Mouse (Mus musculus): ENCODE data around the gene Zbtb33. TPM values are rescaled to one million over a fixed set of nuclear protein-coding genes. Genes with fewer than 3 reads are reported as not detected.
A peak's percentile ranks its signal among the peaks of the same experiment; 100 is the strongest.
"Not testable (repeated sequence)": the region's sequence is repeated elsewhere in the genome, so short reads cannot be mapped to it uniquely, and the experiment has no call there.

Zbtb33 gene
- polyA plus RNA-seq (2015; fragmentation: Nextera tagmentation; extraction: Ambion mirVana): 3.6 and 3.9 TPM in 2 replicates

DNA sequence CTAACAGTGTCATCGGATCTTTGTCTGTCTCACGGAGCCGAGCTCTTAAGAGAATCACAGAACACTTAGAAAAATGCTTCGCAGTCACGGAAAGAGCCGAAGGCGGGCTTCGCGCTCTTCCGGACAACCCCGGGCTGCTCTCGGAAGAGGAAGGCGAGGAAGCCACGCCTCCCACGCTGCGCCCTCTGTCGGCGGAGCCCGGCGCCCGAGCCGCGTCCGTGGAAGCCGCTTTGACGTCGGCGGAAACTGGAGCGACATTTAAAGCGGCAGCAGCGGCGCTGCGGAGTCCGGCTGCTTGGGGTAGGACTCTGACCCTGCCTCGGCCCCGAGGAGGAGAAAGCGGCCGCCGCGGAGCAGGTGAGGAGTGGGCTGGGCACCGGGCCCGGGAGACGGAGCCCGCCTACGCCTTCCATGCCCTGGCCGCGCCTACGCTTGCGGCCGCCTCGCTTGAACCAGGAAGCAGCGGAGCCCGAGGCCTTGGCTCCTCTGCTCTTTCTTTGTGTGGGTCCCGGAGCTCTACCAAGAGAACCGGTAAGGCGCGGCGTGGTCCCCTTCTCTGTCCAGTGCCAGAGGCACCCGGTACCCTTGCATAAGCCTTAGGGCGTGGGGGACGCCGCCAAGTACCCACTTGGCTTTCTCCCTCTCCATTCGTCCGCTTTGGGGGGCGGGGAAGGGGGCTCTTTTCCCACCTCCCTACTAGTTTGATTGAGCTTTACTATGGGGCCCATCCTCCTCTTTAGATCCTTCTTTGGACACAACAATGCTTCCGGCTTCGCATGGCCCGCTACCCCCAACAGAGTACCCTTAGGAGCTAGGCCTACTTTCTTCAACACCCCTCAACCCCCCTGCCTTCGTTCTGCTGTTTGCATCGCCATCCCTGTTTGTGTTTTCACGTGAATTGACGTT lies at the start of gene Zbtb33:
Gene Zbtb33 (plus strand): TSS at position 242 of the 906 bp plus-strand sequence.
- Histone ChIP-seq H3K9ac (peak within 1 kb of the TSS; percentile 44), H3K4me3 (replicated peaks) (peak within 1 kb of the TSS; percentile 63), H3K4me2 (replicated peaks) (peak within 1 kb of the TSS; percentile 50), H3K27me3 (no peaks in the 10 kb centered on the region), H3K36me3 (no peaks in the 10 kb centered on the region), H3K9me3 (replicated peaks) (no peaks in the 10 kb centered on the region), H3K27ac (replicated peaks) (peak within 1 kb of the TSS; percentile 86), H3K4me1 (no peaks in the 10 kb centered on the region)
- 18% methylated on average over 72 of the region's 72 CpGs for WGBS
- peak; percentile 92 for ATAC-seq (ENCODE audit: insufficient number of reproducible peaks, low FRiP score, low TSS enrichment, low read depth)

DNA sequence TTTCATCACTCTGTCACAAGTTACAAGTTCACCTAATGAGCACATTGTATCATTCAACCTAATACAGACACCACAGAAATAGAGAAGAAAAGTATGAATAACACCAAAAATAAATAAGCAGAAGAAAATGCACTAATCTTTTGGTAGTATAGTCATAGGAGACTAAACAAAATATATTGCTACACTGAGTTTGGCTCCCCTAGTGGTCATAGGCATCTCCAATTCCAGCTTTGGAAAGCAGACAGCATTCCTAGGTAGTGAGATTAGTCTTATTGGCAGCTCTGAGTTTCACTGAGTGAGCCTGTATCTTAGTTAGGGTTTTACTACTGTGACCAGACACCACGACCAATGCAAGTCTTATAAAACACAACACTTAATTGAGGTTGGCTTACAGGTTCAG lies 30.5 kb upstream of the Zbtb33 start:
- H3K27ac ChIP-seq (replicated peaks): no peak overlapping the region
- no peaks in the 10 kb centered on the region for H3K4me1 ChIP-seq
- no peaks in the 10 kb centered on the region for H3K27me3 ChIP-seq
- H3K4me2 ChIP-seq (replicated peaks): no peak overlapping the region
- WGBS: 56% methylated on average over 1 of the region's 1 CpGs
- H3K36me3 ChIP-seq: no peaks in the 10 kb centered on the region
- no peaks in the 10 kb centered on the region for H3K9me3 ChIP-seq (replicated peaks)
- no peak overlapping the region for H3K9ac ChIP-seq
- no peak overlapping the region for H3K4me3 ChIP-seq (replicated peaks)
- ATAC-seq (ENCODE audit: insufficient number of reproducible peaks, low FRiP score, low TSS enrichment, low read depth): no peak

DNA sequence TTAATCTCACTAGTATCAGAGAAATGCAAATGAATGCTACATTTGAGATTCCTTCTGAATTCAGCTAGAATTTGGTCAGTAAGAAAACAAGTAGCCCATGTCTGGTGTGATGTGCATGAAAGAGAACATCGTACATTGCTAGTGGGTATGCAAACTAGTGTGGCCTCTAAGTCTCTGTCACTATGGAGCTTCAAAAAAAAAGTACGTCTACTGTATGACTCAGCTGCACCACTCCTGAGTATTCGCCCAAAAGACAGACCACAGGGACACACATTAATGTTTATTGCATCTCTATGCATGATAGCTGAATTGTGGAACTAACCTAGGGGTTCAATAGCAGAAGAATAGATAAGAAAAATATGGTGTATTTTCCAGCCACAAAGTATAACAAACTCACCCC lies 24.3 kb upstream of the Zbtb33 start:
- Histone ChIP-seq H3K27ac (replicated peaks) (no peak overlapping the region), H3K4me3 (replicated peaks) (no peak overlapping the region), H3K9me3 (replicated peaks) (no peaks in the 10 kb centered on the region), H3K4me2 (replicated peaks) (no peak overlapping the region), H3K9ac (no peak overlapping the region), H3K27me3 (no peaks in the 10 kb centered on the region), H3K4me1 (no peaks in the 10 kb centered on the region), H3K36me3 (no peaks in the 10 kb centered on the region)
- WGBS: 81% methylated on average over 3 of the region's 3 CpGs
- ATAC-seq (ENCODE audit: insufficient number of reproducible peaks, low FRiP score, low TSS enrichment, low read depth): no peak

GRCm38 (mm10) chrX:38166064-38166463 lies 23.5 kb upstream of the Zbtb33 start:
- 70% methylated on average over 9 of the region's 9 CpGs for WGBS
- ATAC-seq (ENCODE audit: insufficient number of reproducible peaks, low FRiP score, low TSS enrichment, low read depth): no peak

DNA sequence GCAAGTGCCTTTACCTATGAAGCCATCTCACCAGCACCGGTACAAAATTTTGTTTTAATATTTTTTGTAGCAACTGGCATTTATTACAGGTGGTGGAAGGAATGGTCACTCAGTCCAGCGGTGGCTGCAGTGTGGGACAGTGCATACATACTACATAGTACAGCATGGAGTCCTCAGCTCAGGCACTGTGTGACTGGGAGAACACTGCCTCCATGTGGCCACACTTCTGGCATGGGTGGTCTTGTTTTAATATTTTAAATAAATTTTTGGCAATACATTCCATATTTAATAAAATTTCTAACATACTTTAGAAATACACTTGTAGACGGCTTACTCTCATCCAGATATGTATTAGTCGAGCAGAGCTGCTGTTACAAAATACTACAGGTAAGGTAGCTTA lies 23.0 kb upstream of the Zbtb33 start:
- H3K27ac ChIP-seq (replicated peaks): no peak overlapping the region
- H3K4me3 ChIP-seq (replicated peaks): no peak overlapping the region
- no peaks in the 10 kb centered on the region for H3K36me3 ChIP-seq
- 75% methylated on average over 4 of the region's 4 CpGs for WGBS
- H3K9ac ChIP-seq: no peak overlapping the region
- H3K27me3 ChIP-seq: no peaks in the 10 kb centered on the region
- no peak for ATAC-seq (ENCODE audit: insufficient number of reproducible peaks, low FRiP score, low TSS enrichment, low read depth)
- H3K4me2 ChIP-seq (replicated peaks): no peak overlapping the region
- no peaks in the 10 kb centered on the region for H3K9me3 ChIP-seq (replicated peaks)
- no peaks in the 10 kb centered on the region for H3K4me1 ChIP-seq

More at GRCm38 (mm10) chrX:38166064-38166463, 23.5 kb upstream of the Zbtb33 start:
- Histone ChIP-seq H3K4me1 (no peaks in the 10 kb centered on the region), H3K4me2 (replicated peaks) (no peak overlapping the region), H3K27ac (replicated peaks) (no peak overlapping the region), H3K4me3 (replicated peaks) (no peak overlapping the region), H3K9ac (no peak overlapping the region), H3K27me3 (no peaks in the 10 kb centered on the region), H3K9me3 (replicated peaks) (no peaks in the 10 kb centered on the region), H3K36me3 (no peaks in the 10 kb centered on the region)

GRCm38 (mm10) chrX:38179891-38180310 lies 9.7 kb upstream of the Zbtb33 start:
- not testable (repeated sequence) for H3K27me3 ChIP-seq; H3K9me3 ChIP-seq (replicated peaks); H3K27ac ChIP-seq (replicated peaks); ATAC-seq (ENCODE audit: insufficient number of reproducible peaks, low FRiP score, low TSS enrichment, low read depth); H3K4me1 ChIP-seq; H3K36me3 ChIP-seq; H3K9ac ChIP-seq
- Histone ChIP-seq H3K4me3 (replicated peaks) (peak overlapping the region; percentile 32), H3K4me2 (replicated peaks) (peak overlapping the region; percentile 36)
- WGBS: 30% methylated on average over 19 of the region's 19 CpGs

- no peak; the same call in 1 of the 2 replicates for ATAC-seq (ENCODE audit: insufficient number of reproducible peaks, low FRiP score, low TSS enrichment, low read depth)
- H3K4me3 ChIP-seq (replicated peaks): peak overlapping the region; percentile 39
- WGBS: 17% methylated on average over 38 of the region's 38 CpGs
Observed at GRCm38 (mm10) chrX:38180656-38181607, 8.7 kb upstream of the Zbtb33 start.

DNA sequence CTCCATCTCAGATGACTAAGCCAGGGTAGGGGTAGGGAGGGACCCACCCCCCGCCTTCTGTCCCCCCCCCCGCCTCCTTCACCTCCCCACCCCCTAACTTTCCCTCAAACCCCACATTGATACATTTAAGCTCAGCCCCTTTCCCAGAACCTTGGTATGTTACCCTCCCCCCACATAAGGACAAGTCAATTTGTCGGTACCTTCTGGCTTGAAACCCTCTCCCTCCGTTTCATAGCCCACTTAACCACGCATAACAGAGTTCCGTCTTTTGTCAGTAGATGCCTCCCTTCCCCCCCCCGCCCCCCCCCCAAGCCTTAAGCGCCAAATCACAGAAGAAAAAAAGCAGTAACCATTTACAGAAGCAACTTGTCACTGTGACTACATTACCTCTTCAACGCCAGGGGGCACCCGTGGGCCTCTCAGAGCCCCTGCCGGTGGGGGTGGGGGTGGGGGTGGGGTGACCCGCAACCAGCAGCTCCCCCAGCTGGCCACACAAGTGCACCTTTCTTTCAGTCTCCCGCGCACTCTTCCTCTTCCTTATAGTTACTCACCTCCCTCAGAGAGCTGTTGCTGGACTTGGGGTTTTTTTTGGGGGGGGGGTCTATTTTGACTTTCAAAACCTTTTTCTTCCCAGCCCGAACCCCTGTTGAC lies 7.9 kb upstream of the Zbtb33 start:
- ATAC-seq (ENCODE audit: insufficient number of reproducible peaks, low FRiP score, low TSS enrichment, low read depth): no peak; the same call in 1 of the 2 replicates
- Histone ChIP-seq H3K4me1 (no peaks in the 10 kb centered on the region), H3K4me3 (replicated peaks) (0 out of 2 replicates have a peak overlapping the region, but pooled peaks have one; percentile 11), H3K27ac (replicated peaks) (no peak overlapping the region), H3K4me2 (replicated peaks) (peak overlapping the region; percentile 78), H3K36me3 (no peaks in the 10 kb centered on the region), H3K27me3 (no peaks in the 10 kb centered on the region), H3K9me3 (replicated peaks) (peaks cover 4% of the 10 kb centered on the region; the same call in 1 of the 2 replicates), H3K9ac (no peak overlapping the region)
- WGBS: 9% methylated on average over 11 of the region's 15 CpGs

More at GRCm38 (mm10) chrX:38180656-38181607, 8.7 kb upstream of the Zbtb33 start:
- peaks cover 4% of the 10 kb centered on the region; the same call in 1 of the 2 replicates for H3K9me3 ChIP-seq (replicated peaks)
- H3K4me1 ChIP-seq: no peaks in the 10 kb centered on the region
- no peak overlapping the region for H3K9ac ChIP-seq
- H3K36me3 ChIP-seq: no peaks in the 10 kb centered on the region
- no peaks in the 10 kb centered on the region for H3K27me3 ChIP-seq
- H3K4me2 ChIP-seq (replicated peaks): peak overlapping the region; percentile 78
- no peak overlapping the region for H3K27ac ChIP-seq (replicated peaks)

- Histone ChIP-seq H3K4me1 (no peaks in the 10 kb centered on the region), H3K36me3 (no peaks in the 10 kb centered on the region), H3K27ac (replicated peaks) (no peak overlapping the region), H3K27me3 (no peaks in the 10 kb centered on the region), H3K4me3 (replicated peaks) (no peak overlapping the region), H3K9me3 (replicated peaks) (no peaks in the 10 kb centered on the region), H3K9ac (no peak overlapping the region), H3K4me2 (replicated peaks) (no peak overlapping the region)
- no peak for ATAC-seq (ENCODE audit: insufficient number of reproducible peaks, low FRiP score, low TSS enrichment, low read depth)
- 41% methylated on average over 2 of the region's 2 CpGs for WGBS
Observed at GRCm38 (mm10) chrX:38185520-38185919, 4.1 kb upstream of the Zbtb33 start.

GRCm38 (mm10) chrX:38190458-38190764 lies 818 bp downstream of the Zbtb33 start:
- Histone ChIP-seq H3K4me2 (replicated peaks) (peak overlapping the region; percentile 50), H3K4me1 (no peaks in the 10 kb centered on the region), H3K36me3 (no peaks in the 10 kb centered on the region), H3K9me3 (replicated peaks) (no peaks in the 10 kb centered on the region), H3K27me3 (no peaks in the 10 kb centered on the region), H3K27ac (replicated peaks) (peak overlapping the region; percentile 86; the same call in 1 of the 2 replicates), H3K4me3 (replicated peaks) (peak overlapping the region; percentile 63), H3K9ac (peak overlapping the region; percentile 44)
- ATAC-seq (ENCODE audit: insufficient number of reproducible peaks, low FRiP score, low TSS enrichment, low read depth): no peak
- WGBS: 17% methylated on average over 3 of the region's 3 CpGs
